Mouse (Mus musculus) c-Kit-negative CD71-positive TER-119-positive erythroid progenitor cells, embryonic 14.5 days (primary cell): ENCODE data around the gene Sort1.
A peak's percentile ranks its signal among the peaks of the same experiment; 100 is the strongest.

ENCODE experiments used
- DNase-seq: peaks from one replicate; pipeline ENCODE4 v3.0.0-alpha.2; 2013; ENCODE audit warnings: low read depth, low spot score

Gene Sort1

DNA sequence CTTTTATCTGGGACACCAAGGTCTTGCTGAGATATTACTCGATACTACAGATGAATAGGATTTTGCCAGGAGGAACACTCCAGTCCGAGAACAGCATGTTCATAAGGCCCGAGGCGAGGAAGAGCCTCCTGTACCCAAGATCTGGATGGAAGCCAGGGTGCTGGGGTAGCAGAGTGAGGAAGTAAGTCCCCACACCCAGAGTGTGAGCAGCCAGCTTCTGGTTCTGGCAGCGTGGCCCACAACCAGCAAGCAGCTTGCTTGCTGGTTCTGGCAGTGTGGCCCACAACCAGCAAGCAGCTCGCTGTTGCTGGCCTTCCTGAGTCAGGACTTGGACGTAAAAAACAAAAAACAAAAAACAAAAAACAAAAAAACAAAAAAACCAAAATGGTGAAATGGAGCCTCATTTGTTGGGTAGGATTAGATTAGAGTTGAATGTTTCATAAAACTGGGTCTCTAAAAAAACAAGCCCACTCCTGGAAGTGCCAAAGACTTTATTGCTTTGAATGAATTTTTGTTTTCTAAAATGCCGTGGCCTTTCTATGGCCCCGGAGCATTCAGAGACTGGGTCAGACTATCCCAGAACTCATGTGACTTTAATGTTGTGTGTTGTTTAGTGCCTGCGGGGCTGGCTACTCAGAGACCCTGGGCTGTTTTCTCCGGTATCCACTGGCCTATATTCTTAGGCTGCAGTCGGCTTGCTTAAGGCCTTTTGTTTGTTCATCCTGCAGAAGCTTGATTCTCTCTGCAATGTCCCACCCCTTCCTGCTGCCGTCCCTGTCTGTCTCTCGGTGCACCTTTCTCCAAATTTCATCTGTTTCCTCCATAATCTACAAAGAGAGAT is 11.7 kb downstream of the Sort1 start:
- DNase-seq = no peak

DNA sequence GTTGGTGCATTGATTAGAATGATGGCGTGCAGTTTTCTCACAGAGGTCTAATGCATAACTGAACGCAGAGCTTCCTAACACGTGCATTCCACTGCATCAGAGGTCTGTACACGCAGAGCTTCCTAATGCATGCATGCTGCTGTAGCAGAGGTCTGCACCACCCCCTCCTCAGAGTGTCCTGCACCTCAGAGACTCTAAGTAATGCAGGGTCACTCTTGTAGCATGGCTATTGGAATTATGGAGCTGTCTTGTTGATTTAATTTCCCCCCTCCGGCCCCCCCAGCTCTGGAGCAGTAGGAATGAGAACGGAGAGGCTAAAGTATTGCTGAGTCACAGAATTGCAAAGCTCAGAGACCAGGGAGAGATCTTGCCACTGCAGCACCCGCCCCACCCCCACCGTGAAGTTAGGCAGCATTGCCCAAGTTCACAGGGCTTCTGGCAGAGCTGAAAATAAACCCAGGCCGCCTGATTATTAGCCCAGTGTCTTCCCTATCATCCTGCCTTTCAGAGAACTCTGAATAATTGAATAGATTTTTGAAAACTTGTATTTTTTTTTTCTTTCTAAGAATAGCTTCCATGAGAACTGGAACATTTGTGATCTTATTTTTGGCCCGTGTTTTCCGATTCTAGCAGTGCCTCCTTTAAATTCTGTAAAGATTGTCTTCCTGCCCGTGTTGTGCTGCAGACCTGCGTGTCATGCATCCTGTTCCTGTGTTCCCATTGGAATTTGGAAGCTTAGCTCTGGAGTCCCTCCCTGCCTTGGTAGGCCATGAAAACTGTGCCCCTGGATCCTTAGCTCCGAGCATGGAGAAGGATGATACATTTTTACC is 12.6 kb downstream of the Sort1 start:
- DNase-seq = peak; percentile 13

DNA sequence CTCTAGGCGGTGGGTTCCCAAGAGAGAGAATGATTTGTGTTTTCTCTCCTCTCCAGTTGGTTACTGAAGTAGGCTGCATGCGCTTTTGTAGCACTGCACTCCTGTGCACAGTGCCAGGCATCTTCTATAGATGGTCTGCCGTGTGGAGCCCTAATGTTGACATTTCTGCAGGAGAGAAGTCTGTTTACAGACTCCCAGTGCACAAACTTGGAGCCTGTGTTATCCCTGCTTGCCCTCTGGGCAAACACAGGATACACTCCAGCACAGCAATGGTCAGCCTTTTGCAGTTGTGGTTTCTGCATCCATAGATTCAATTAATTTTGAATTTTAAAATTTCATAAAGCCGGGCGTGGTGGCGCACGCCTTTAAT is 13.2 kb downstream of the Sort1 start:
- no peak for DNase-seq

DNA sequence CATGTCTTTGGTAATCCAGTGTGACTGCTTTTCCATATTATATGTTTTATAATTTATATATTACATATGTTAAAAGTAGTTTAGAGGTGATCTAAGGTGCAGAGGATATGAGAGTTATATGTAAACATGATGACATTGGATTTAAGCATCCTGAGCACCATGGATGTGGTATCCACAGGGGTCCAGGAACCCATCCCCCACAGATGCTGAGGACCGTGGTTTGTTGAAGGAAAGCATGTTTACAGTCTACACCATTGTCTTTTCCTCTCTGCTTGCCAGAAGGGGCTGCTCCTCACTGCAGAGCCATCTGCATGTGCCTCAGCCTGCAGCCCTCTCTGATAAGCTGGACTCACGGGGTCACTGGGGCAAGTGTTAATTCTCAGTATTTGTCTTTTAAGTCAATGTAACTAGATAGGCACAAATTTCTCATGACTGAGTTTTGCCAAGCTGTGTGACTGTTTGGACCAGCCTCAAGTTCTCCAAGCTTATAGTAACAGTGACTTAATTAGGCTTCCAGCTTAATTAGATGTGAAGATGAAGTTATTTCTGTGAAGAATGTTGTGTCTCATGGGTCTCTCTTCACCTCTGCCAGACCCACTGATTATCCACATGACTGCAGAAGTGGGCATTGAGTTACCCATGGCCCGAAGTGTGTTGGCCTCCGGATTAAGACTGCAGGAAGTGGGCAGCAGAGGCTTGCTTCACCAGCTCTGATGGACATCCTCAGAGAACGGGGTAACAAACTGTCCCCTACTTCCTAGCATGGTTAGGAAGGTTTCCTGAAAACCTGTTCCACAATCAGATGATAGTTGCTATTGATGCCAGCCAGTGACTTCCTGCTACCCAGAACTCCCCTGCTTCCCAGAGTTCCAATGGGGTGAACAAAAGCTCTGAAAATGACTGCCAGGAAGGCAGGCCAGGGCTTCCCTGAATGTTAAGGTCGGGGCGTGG is 14.0 kb downstream of the Sort1 start:
- DNase-seq = no peak

DNA sequence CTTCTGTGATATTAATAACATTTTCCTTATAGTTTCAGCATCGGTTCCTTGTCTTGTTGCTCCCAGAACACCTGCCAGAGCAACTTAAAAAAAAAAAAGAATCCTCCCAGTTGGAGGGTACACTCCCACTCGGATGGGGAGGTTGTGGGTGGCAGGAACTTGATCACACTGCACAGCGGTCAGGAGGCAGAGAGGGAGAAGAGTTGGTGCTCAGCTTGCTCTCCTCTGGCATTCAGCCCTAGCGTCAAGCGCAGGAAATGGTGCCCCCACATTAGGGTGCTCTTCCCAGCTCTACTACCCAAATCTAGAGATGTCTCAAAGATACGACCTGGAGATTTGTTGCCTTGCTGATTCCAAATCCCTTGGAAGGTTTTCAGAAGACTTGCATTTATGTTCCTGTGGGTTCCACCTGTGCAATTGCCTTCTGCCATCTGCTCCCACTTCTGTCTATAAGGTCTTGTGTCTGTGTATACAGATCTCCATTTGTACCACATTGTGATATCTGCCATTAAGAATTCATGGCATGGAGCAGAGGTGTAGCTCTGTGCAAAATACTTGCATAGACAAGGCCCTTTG is 16.7 kb downstream of the Sort1 start:
- DNase-seq = no peak

DNA sequence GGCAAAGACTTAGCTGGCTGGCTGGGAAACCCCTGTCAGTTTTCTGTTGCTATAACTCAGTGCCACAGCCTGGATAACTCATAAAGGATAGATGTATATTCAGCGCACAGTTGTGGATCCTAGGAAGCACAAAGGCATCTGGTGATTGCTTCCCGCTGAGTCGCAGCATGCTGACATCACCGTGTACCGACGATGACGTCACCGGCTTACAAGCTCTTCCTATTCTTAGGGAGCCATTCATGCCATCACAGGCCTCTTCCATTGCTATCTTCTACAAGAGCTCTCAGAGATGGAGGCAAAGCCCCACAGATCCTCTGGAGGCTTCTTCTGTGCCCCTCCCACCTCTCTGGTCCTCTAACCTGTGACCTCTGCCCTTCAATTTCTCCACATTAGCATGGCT is 19.8 kb downstream of the Sort1 start:
- DNase-seq = no peak

DNA sequence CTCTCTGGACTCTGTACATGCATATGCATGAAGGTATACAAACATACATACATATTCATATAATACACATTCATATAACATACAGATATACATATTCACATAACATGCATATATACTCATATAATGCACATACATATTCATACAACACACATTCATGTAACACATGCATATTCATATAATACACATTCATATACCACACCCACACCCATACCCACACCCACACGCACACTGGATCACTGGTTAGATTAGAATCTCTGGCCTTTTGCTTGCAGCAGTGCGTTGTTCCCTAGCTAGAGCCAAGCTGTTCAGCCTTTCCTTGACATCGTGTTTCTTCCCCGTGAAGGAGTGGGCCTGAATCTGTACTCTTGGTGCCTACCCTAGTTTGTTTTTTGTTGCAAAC is 20.9 kb downstream of the Sort1 start:
- no peak for DNase-seq

DNA sequence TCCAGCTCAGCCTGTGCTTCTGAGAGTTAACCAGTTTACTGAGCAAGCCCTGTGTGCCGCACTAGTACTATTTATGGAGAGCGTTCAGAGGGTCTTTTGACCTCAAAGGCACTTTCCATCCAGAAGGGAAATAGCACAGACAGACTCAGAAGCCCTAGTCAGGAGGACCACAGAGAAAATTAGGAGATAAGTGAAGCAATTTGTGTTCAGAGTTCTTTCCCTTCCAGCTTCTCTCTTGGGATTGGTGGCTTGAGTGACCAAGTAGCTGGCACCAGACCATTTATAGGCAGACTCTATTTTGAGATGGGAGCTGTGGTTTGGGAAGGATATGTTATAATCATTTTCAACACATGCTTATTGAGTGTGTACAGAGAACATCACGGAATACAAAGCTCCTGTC is 22.5 kb downstream of the Sort1 start:
- no peak for DNase-seq

DNA sequence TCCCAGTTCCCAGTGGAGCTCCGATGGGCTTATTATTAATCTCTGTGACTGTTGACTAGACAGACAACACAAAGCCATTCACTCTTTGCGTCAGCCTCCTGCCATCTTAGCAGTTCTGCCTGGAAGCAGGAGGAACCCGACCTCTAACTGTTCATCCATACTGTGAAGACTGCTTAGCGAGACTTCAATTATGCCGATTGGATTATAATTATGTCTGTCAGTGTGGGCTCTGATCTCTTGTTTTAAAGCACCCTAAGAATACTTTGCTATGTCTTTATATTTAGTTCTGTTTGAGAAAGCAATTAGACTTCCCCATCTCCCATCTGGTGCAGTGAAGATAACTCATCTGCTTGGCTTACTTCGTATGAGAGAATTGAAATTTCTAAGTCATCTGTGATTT is 23.6 kb downstream of the Sort1 start:
- DNase-seq = no peak

DNA sequence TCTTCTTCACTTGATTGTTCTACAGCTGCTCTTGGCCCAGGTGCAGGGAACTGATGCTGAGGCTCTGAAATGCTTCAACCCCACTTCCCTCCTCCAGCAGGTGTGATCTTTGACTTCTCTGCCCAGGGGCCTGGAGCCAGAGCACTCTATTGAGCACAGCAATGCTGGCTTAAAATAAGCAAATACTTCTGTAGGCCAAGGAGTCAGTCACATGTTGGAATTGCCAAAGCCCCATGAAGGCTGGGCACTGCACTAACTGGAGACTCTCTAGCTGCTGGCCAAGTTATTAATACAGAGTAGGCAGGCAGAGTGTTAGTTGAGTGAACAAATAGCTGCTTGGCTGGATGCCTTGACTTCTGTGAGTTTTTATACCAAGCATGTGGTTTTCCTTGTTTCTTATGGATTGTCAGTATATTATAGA is 27.0 kb downstream of the Sort1 start:
- DNase-seq = no peak

DNA sequence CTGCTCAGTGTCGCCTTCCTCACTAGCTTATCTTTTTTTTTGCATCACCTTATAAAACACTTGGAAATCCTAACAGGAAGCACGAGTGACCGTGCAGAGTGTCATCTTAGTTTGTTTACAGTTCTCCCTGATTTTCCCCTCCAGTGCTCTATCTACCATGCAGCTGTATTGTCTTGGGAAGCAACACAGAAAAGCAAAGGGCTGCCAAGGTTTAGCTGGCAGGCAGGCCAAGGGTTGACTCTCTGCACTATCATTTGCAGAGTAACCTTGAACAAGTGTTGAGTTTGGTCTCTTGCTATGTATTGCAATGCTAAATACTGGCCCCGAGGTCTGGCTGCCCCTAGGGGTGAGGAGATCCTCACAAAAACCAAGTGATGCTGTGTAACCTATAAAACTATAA is 27.8 kb downstream of the Sort1 start:
- no peak for DNase-seq

DNA sequence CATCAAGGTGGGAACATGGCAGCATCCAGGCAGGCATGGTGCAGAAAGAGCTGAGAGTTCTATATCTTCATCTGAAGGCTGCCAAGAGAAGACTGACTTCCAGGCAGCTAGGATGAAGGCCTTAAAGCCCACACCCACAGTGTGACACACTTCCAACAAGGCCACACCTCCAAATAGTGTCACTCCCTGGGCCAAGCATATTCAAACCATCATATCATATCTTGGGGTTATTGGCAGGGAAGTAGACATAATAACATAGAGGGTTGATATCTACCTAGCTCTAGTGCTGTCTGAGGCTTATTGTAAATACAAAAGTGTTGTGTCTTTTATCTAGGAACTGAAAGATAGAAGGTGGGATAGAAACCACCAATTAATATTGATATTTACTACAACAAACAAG is 28.5 kb downstream of the Sort1 start:
- no peak for DNase-seq

DNA sequence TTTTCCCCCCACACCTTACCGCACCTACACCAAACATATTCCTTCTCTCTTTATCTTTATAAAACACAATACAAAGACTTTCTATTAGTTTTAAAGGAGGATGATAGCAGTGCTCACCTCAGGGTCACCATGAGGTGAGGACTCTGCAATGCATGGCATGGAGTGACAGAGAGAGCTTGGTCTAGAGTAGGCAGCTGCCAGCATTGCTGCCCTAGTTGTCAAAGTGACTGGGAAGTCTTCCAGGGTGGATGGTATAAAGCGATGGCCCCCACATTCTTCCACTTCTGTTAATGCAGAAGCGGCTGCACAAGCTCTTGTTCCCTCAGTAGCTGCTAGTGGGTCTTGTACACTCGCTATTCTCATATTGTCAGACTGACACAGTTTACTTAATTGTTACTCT is 29.3 kb downstream of the Sort1 start:
- no peak for DNase-seq

DNA sequence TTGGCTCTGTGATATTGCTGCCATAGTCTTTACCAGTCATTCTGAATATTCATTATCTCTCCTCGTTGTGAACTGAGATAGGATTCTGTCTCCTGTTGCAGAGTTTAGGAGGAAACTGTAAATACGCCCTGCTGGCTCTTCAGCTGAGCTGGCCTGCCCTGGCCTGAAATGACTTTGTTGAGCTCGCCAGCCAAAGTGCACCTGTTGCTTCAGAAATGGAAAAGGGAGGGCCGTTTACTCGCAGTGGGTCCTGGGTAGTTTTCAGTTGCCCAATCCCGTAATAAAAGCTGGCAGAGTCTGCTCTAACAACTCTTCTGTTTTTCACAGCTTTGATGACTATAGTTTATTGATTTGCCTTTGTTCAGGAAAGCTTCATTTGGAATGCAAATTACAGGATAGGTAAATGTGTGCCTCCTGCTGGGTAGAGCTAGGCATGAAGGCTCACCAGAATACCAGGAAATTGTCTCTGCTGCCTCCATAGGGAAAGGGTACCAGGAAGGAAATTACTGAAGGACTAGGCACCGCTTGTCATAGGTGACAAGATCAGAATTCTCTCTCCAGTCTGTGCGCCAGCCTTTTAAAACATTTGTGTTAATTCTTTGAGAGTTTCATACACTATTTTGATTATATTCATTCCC is 30.3 kb downstream of the Sort1 start:
- no peak for DNase-seq

DNA sequence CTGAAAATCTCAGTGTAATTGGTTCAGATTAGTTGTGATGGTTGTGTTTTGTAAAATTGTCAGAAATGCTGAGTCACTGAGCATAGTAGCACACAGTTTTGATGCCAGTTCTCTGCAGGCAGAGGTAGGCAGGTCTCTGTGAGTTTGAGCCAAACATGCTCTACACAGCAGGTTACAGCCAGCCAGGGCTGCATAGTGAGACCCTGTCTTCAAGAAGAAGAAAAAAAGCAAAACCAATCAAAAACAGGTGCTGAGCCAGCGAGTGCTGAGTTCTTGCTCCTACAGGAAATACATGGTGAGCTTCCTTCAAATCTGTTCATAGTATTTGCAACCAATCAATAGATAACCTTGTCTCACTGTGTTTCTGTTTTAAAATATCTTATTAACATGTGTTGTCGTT is 34.6 kb downstream of the Sort1 start:
- no peak for DNase-seq

DNA sequence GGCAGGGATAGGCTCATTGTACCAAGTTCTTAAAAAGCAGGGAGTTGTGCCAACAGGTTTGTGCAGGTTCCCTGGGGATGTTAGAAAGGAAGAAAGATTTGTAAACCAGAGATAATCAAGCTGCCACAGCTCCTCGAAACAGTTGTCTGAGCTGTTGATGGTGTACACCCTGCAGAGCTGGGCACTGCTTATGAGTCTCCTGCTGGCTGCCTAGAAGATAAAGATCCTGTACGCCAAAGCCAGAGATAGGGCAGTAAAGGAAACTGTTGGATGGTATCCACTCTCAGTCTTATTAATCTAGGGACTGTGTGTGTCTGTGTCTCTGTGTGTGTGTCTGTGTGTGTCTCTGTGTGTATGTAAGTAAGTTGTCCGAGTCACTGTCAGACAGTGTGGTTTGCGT is 37.8 kb downstream of the Sort1 start:
- no peak for DNase-seq

DNA sequence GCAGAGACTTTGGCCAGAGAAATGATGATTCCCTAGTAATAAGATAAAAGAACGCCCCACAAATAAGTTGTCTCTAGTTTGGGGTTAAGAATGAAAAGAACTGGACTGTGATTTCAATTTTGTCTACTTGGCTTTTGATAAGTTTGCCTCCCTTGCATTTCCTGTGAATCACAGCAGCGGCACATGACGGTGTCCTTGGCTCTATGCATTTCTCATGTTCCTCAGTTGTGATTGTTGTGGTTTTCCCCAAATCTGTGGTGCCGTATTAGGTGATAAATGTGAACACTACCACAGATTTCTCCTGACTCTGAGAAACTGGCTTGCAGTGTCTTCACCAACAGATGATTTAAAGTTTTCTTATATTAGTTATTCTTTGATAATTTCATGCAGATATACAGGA is 38.3 kb downstream of the Sort1 start:
- no peak for DNase-seq

DNA sequence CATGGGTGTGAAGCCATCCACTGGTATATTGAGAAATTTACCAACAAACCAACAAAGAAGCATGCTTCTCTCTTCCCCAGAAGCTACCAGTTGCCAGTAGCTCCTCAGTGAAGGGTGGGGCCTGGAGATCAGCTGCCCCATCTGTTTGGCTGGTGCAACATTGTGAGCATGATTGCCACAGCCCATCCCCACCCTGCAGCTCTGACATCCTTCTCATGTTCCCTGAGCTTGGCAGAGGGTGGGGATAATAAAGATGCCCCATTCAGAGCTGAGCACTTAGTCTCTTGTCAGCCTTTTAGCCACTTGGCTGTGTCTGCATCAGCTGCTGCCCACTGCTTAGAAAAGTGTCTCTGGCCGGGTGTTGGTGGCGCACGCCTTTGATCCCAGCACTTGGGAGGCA is 39.1 kb downstream of the Sort1 start:
- no peak for DNase-seq

DNA sequence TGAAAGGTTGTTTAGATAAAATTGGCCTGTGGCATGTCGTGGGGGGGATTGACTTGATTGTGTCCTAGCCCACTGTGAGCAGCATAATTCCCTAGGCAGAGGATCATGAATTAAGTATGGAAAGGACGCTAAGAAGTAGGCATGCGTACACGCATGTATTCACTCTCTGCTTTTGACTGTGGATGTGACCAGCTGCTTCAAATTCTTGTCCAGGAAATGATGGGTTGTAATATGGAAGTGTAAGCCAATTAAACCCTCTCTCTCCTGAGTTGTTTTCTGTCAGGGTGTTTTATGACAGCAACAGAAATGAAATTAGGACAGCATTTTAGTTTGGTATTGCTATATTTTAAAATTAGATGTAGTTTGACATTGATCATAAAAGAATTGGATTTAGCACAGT is 41.0 kb downstream of the Sort1 start:
- no peak for DNase-seq

DNA sequence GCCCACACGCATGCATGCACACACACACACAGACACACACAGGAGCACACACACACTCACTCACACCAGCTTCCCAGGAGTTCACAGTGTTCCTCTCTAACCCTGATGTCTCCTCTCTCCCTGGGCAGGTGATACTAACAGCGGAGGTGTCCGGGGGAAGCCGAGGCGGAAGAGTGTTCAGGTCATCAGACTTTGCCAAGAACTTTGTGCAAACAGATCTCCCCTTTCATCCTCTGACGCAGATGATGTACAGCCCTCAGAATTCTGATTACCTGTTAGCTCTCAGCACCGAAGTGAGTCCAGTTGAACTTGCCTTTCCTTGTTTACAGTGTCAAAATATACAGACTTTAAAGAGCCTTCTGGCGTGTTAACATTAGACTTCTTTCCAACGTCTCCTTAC is 41.6 kb downstream of the Sort1 start:
- DNase-seq = no peak

DNA sequence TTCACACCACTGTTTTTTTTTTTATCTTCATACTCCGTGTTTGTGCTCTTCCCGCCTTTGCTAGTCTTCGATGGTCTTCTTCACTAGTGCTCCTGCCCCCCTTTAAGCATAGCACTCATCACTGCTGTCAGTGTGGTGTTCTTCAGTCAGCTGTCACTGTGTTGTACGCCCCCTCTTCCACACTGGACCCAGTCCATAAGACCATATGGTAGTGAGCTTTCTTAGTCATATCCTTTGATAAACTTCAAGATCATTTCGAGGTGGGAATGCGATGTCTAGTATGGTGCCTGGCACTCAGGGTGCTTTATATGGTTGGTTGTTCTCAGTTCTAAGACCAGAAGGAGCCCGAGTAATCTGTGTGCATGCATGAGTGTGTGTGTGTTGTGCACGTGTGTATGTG is 43.4 kb downstream of the Sort1 start:
- DNase-seq = no peak
